Mouse (Mus musculus) small intestine, adult 2 months (tissue): Measurements from ENCODE around the gene Akap10.

Experiments
- CTCF ChIP-seq: fragments of 200-500 bp; IDR thresholded peaks from 2 replicates; pipeline ENCODE4 v1.5.1; 2012; ENCODE audit warnings: low read depth, mild to moderate bottlenecking, control low read depth, inconsistent platforms, low read length, moderate library complexity, mixed read lengths; ENCODE audit not compliant: insufficient replicate concordance, insufficient read length; ENCODE audit errors: extremely low read depth
- POLR2A ChIP-seq: fragments of 200-500 bp; IDR thresholded peaks from 2 replicates; pipeline ENCODE4 v1.6.1; 2012; ENCODE audit warnings: low read depth, mild to moderate bottlenecking, control low read depth, inconsistent platforms, low read length, moderate library complexity

DNA sequence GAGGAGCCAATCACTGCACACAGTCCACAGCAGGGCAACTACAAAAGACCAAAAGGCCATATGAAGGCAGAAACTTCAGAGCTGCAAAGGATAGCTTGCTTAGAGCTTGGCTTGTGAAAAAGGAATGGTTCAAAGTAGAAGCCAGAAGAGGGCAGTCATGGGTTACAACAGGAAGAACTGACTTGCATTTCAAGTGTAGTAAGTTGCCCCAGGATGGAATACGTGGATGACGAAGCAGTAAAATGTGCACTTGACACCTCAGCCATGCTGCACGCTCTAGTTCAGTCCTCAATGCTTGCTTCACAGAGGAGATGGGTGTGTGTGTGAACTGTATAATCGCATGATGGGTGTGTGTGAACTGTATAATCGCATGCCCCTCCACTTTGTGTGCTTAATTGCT lies 47.9 kb downstream of the Akap10 start:
- TF ChIP-seq CTCF, result no peak
- TF ChIP-seq POLR2A, result no peak
